Comparison of ENCODE assay signal across 8 mouse cellular contexts in genomic region chr6:149188041-149188924, GRCm38 (mm10). TPM values are rescaled to one million over a fixed set of nuclear protein-coding genes. Genes with fewer than 3 reads are reported as not detected.
DNase-seq lines count a peak whose midpoint lies in the region; ATAC-seq and TF ChIP-seq lines count a peak whose summit lies in the region.

Gene Amn1, minus strand, starts transcription at chr6:149188712.

- WGBS in hindbrain, postnatal 0 days: under 1% methylated on average over 34 of the region's 34 CpGs

- peak within 1 kb of the TSS; percentile 92 for H3K9ac ChIP-seq in hindbrain, postnatal 0 days (replicated peaks; ENCODE audit: low read length)

- H3K36me3 ChIP-seq in hindbrain, postnatal 0 days (ENCODE audit: insufficient read depth, low read length): no peaks in the 10 kb centered on the region

- peak; percentile 98 for DNase-seq in ZHBTc4 (ENCODE audit: low read depth, low spot score)
- peak; percentile 97 for DNase-seq in gastrocnemius, adult 2 months
- DNase-seq in hindbrain, postnatal 0 days (ENCODE audit: low spot score): peak; percentile 99
- DNase-seq in left cerebral cortex, adult 2 months (ENCODE audit: extremely low spot score in 1 of 2, low spot score in 2 of 2): peak; percentile 91 to 92
- peak; percentile 94 to 98 for DNase-seq in right cerebral cortex, adult 2 months (ENCODE audit: low spot score in 2 of 2)
- peak; percentile 97 for DNase-seq in urinary bladder, postnatal 14 days (ENCODE audit: low spot score)

- no peaks in the 10 kb centered on the region for H3K27me3 ChIP-seq in hindbrain, postnatal 0 days (ENCODE audit: insufficient read depth, low read length)

- H3K9me3 ChIP-seq in hindbrain, postnatal 0 days (ENCODE audit: low read length): no peaks in the 10 kb centered on the region

- peaks cover 9% of the 10 kb centered on the region for H3K4me1 ChIP-seq in hindbrain, postnatal 0 days (ENCODE audit: insufficient read depth, low read length)

- intact Hi-C loops in gastrocnemius, adult 2 months (cut with DNase I): loop anchor here (1.0 to 10.0 kb wide), 4 partner anchors 46 to 973 kb away; partner anchors contain the start of genes Ergic2 and Resf1
- intact Hi-C loops in left cerebral cortex, adult 2 months (cut with DNase I): loop anchor here (1.0 to 2.0 kb wide), 2 partner anchors 121 to 221 kb away; partner anchors contain the start of genes Bicd1 and Resf1

- TF ChIP-seq CTCF in gastrocnemius, adult 2 months (IDR thresholded peaks at IDR 0.05): no peak
- TF ChIP-seq CTCF in hindbrain, postnatal 0 days (IDR thresholded peaks at IDR 0.05; ENCODE audit: low read depth): peak; percentile 35; the same call in 1 of the 2 replicates
- TF ChIP-seq CTCF in left cerebral cortex, adult 2 months (IDR thresholded peaks at IDR 0.05): no peak; the same call in 1 of the 2 replicates

- H3K4me3 ChIP-seq in gastrocnemius, adult 2 months: peak within 1 kb of the TSS; percentile 92
- H3K4me3 ChIP-seq in hindbrain, postnatal 0 days (ENCODE audit: low read length): peak within 1 kb of the TSS; percentile 80
- peak within 1 kb of the TSS; percentile 63 for H3K4me3 ChIP-seq in left cerebral cortex, adult 2 months

- H3K27ac ChIP-seq in gastrocnemius, adult 2 months: peak within 1 kb of the TSS; percentile 92
- H3K27ac ChIP-seq in hindbrain, postnatal 0 days: peak within 1 kb of the TSS; percentile 98
- H3K27ac ChIP-seq in left cerebral cortex, adult 2 months: peak within 1 kb of the TSS; percentile 90

- peak within 1 kb of the TSS; percentile 76 for H3K4me2 ChIP-seq in hindbrain, postnatal 0 days (ENCODE audit: low read depth, low read length)

- ATAC-seq in common myeloid progenitor, adult 5-6 weeks (replicated peaks; ENCODE audit: low read depth, poor library complexity, severe bottlenecking): peak; percentile 86
- peak; percentile 100 for ATAC-seq in hindbrain, postnatal 0 days
- ATAC-seq in megakaryocyte, adult 5-6 weeks (ENCODE audit: poor library complexity, severe bottlenecking): peak; percentile 74

RNA-seq across cellular contexts. Expression of gene Amn1, which starts in this region (rescaled TPM):
- total RNA-seq in common myeloid progenitor, adult 5-6 weeks (2017): 13.2 and 13.7 TPM in 2 replicates
- 10 to 100 TPM; 12.5 to 16.2 TPM for total RNA-seq in gastrocnemius, adult 2 months (2021)
- 37.5 and 61.6 TPM in 2 replicates for total RNA-seq in hindbrain, postnatal 0 days (2014; rRNA removed)
- polyA plus RNA-seq in hindbrain, postnatal 0 days (2015; fragmentation: Nextera tagmentation; extraction: Ambion mirVana): 88.8 and 90.6 TPM in 2 replicates
- total RNA-seq in left cerebral cortex, adult 2 months (2021): 10 to 100 TPM; 34.7 to 36.6 TPM
- 19.6 and 20.2 TPM in 2 replicates for total RNA-seq in megakaryocyte, adult 5-6 weeks (2015)
- total RNA-seq in megakaryocyte, adult 5-6 weeks (2017): 14.7 and 16.4 TPM in 2 replicates

Comparison
In these comparisons a context has a peak if more than half of its experiments do, and no peak if none do; other contexts are left out.
1. Peak in every context shown above with its lines: DNase-seq, ATAC-seq, H3K4me3 ChIP-seq and H3K27ac ChIP-seq.